Mouse (Mus musculus): ENCODE results near the gene Synpr. TPM values are rescaled to one million over a fixed set of nuclear protein-coding genes. Genes with fewer than 3 reads are reported as not detected.

The Synpr gene
- polyA plus RNA-seq, 1 experiment from 2014 or later, result 15.9 TPM

GRCm38 (mm10) chr14:13469211-13469610, 184.6 kb downstream of the Synpr start:
- no peaks in the 10 kb centered on the region for H3K4me1 ChIP-seq
- no peak overlapping the region for H3K4me3 ChIP-seq
- no peaks in the 10 kb centered on the region for H3K9me3 ChIP-seq
- no peak for ATAC-seq (ENCODE audit: low FRiP score, low read depth)
- WGBS, result 75% methylated on average over 2 of the region's 2 CpGs
- H3K4me2 ChIP-seq (replicated peaks), result no peak overlapping the region
- H3K9ac ChIP-seq, result no peak overlapping the region
- H3K36me3 ChIP-seq, result no peaks in the 10 kb centered on the region
- H3K27me3 ChIP-seq (replicated peaks), result no peaks in the 10 kb centered on the region
- no peak overlapping the region for H3K27ac ChIP-seq

DNA sequence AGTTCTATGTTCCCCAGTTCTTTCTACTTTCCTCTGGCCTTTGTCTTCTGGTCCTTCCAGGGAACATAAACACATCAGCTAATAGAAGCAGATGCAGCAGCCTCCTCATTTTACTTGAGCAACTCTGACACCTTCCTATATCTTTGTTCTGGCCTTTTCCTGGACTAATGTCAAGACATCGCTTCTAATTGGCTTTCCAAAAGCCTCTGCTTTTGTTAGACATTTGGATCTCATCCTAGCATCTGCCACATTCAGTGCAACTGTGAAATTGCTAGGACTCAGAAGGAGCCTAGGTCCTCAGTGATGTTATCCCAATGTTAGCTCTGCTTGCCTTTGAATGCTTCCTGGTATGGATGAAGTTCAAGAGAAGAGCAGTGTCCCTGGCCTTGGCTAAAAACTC, 193.2 kb downstream of the Synpr start:
- no peaks in the 10 kb centered on the region for H3K36me3 ChIP-seq
- no peak overlapping the region for H3K4me3 ChIP-seq
- no peaks in the 10 kb centered on the region for H3K27me3 ChIP-seq (replicated peaks)
- no peaks in the 10 kb centered on the region for H3K4me1 ChIP-seq
- ATAC-seq (ENCODE audit: low FRiP score, low read depth), result no peak
- 88% methylated on average over 1 of the region's 1 CpGs for WGBS
- no peak overlapping the region for H3K27ac ChIP-seq
- H3K4me2 ChIP-seq (replicated peaks), result no peak overlapping the region
- no peaks in the 10 kb centered on the region for H3K9me3 ChIP-seq
- no peak overlapping the region for H3K9ac ChIP-seq

- no peaks in the 10 kb centered on the region for H3K36me3 ChIP-seq
- H3K27me3 ChIP-seq (replicated peaks), result no peaks in the 10 kb centered on the region
- no peak overlapping the region for H3K4me2 ChIP-seq (replicated peaks)
- no peak overlapping the region for H3K9ac ChIP-seq
- H3K4me1 ChIP-seq, result no peaks in the 10 kb centered on the region
- WGBS, result 53% methylated on average over 5 of the region's 5 CpGs
- no peaks in the 10 kb centered on the region for H3K9me3 ChIP-seq
- ATAC-seq (ENCODE audit: low FRiP score, low read depth), result no peak
- no peak overlapping the region for H3K4me3 ChIP-seq
- H3K27ac ChIP-seq, result no peak overlapping the region
Observed at GRCm38 (mm10) chr14:13505355-13505754, 220.8 kb downstream of the Synpr start.

GRCm38 (mm10) chr14:13518608-13519139, 234.1 kb downstream of the Synpr start:
- ATAC-seq (ENCODE audit: low FRiP score, low read depth), result no peak
- Histone ChIP-seq H3K9me3 (no peaks in the 10 kb centered on the region), H3K4me2 (replicated peaks) (no peak overlapping the region), H3K27me3 (replicated peaks) (no peaks in the 10 kb centered on the region), H3K4me1 (no peaks in the 10 kb centered on the region), H3K27ac (no peak overlapping the region), H3K4me3 (no peak overlapping the region), H3K36me3 (no peaks in the 10 kb centered on the region), H3K9ac (no peak overlapping the region)
- WGBS, result 88% methylated on average over 5 of the region's 5 CpGs

- Histone ChIP-seq H3K4me1 (no peaks in the 10 kb centered on the region), H3K9ac (no peak overlapping the region), H3K36me3 (no peaks in the 10 kb centered on the region), H3K27me3 (replicated peaks) (no peaks in the 10 kb centered on the region), H3K4me2 (replicated peaks) (no peak overlapping the region), H3K27ac (no peak overlapping the region), H3K4me3 (no peak overlapping the region), H3K9me3 (no peaks in the 10 kb centered on the region)
- ATAC-seq (ENCODE audit: low FRiP score, low read depth), result peak; percentile 63
- 65% methylated on average over 7 of the region's 7 CpGs for WGBS
Observed at GRCm38 (mm10) chr14:13519239-13520011, 234.8 kb downstream of the Synpr start.

- H3K27me3 ChIP-seq (replicated peaks), result no peaks in the 10 kb centered on the region
- H3K4me2 ChIP-seq (replicated peaks), result no peak overlapping the region
- H3K27ac ChIP-seq, result no peak overlapping the region
- WGBS, result 63% methylated on average over 2 of the region's 2 CpGs
- no peaks in the 10 kb centered on the region for H3K9me3 ChIP-seq
- H3K4me1 ChIP-seq, result no peaks in the 10 kb centered on the region
- H3K36me3 ChIP-seq, result no peaks in the 10 kb centered on the region
- H3K9ac ChIP-seq, result no peak overlapping the region
- no peak overlapping the region for H3K4me3 ChIP-seq
- no peak for ATAC-seq (ENCODE audit: low FRiP score, low read depth)
Observed at GRCm38 (mm10) chr14:13547746-13548145, 263.2 kb downstream of the Synpr start.

DNA sequence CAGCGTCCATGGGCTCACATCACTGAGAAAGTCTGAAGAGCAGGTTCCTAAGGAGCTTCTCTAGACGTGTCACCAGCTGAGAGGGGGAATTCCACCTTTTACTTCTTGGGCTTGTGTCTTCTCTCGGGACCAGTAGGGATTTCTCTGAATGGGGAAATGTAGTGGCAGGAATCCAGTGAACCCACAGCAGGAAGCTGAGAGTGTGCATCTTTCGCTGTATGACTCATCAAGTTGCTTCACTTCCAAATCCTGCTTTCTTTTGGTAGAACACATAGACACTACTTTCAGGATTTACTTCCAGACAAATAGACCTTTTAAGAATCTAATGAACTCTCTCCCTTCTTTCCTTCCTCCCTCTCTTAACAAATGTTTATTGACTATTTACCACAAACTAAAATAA, 266.6 kb downstream of the Synpr start:
- WGBS, result 83% methylated on average over 4 of the region's 4 CpGs
- ATAC-seq (ENCODE audit: low FRiP score, low read depth), result no peak
- Histone ChIP-seq H3K4me3 (no peak overlapping the region), H3K4me1 (no peaks in the 10 kb centered on the region), H3K36me3 (no peaks in the 10 kb centered on the region), H3K9ac (no peak overlapping the region), H3K27me3 (replicated peaks) (no peaks in the 10 kb centered on the region), H3K27ac (no peak overlapping the region), H3K4me2 (replicated peaks) (no peak overlapping the region), H3K9me3 (no peaks in the 10 kb centered on the region)

DNA sequence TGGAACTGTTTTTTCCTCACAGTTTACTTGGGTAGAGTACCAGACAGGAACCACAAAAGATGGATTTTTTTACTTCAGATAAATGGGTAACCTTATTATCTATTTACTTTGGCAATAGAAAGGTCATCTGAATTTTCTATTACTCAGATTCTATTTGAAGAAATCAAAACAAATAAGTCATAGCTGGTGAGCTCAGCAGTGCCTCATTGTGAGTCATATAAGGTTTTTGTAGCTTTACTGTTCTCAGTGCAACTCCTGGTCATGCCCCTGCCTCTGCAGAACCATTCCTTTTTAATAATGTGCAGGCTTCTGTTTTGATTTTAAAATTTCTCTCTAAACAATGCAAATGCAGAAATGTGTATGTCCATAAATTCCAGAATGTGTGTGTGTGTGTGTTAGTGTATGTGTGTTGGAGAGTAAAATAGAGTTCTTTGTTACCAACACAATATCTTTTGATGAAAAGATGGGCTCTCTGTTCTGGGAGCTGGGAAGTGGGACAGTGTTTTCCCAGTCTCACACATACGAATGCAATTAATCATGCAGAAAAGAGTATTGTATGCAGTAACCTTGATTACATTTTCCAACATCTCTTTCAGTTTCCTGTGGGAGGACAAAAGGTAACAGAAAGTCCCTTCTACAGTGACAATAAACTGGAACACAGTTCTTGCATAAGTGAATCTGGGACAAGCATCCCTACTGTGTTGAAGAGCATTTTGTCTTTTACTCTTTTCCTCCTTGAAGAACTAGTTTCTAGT, 269.2 kb downstream of the Synpr start:
- Histone ChIP-seq H3K9ac (no peak overlapping the region), H3K27me3 (replicated peaks) (no peaks in the 10 kb centered on the region), H3K9me3 (no peaks in the 10 kb centered on the region), H3K4me1 (no peaks in the 10 kb centered on the region), H3K4me2 (replicated peaks) (no peak overlapping the region), H3K27ac (no peak overlapping the region), H3K36me3 (no peaks in the 10 kb centered on the region), H3K4me3 (no peak overlapping the region)
- WGBS, result 50% methylated on average over 1 of the region's 1 CpGs
- no peak for ATAC-seq (ENCODE audit: low FRiP score, low read depth)

DNA sequence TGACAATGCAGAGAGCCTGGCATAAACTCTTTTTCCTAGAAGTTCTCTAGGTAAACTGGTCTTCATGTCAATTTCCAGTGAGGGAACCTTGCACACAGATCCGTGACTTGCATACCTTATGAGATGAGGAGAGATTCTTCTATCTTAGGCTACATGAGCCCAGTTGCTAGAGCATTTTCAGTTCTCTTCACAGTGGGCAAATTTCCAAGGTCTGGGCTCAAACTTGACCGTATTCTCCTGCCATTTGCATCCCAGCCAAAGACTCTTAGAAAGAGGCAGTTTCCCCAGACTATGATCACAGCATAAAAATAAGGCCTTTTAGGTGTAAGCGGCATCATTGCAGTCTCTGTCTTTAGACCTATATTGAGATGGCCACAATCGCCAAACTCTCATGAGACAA, 270.1 kb downstream of the Synpr start:
- H3K4me3 ChIP-seq, result no peak overlapping the region
- no peaks in the 10 kb centered on the region for H3K27me3 ChIP-seq (replicated peaks)
- H3K4me1 ChIP-seq, result no peaks in the 10 kb centered on the region
- no peak overlapping the region for H3K9ac ChIP-seq
- no peak for ATAC-seq (ENCODE audit: low FRiP score, low read depth)
- no peaks in the 10 kb centered on the region for H3K36me3 ChIP-seq
- no peak overlapping the region for H3K4me2 ChIP-seq (replicated peaks)
- 87% methylated on average over 4 of the region's 4 CpGs for WGBS
- H3K27ac ChIP-seq, result no peak overlapping the region
- no peaks in the 10 kb centered on the region for H3K9me3 ChIP-seq

- H3K27ac ChIP-seq, result no peak overlapping the region
- no peaks in the 10 kb centered on the region for H3K36me3 ChIP-seq
- no peak overlapping the region for H3K4me2 ChIP-seq (replicated peaks)
- no peaks in the 10 kb centered on the region for H3K27me3 ChIP-seq (replicated peaks)
- ATAC-seq (ENCODE audit: low FRiP score, low read depth), result no peak
- WGBS, result 94% methylated on average over 2 of the region's 2 CpGs
- no peak overlapping the region for H3K9ac ChIP-seq
- no peaks in the 10 kb centered on the region for H3K9me3 ChIP-seq
- H3K4me1 ChIP-seq, result no peaks in the 10 kb centered on the region
- no peak overlapping the region for H3K4me3 ChIP-seq
Observed at GRCm38 (mm10) chr14:13558117-13558516, 273.5 kb downstream of the Synpr start.

DNA sequence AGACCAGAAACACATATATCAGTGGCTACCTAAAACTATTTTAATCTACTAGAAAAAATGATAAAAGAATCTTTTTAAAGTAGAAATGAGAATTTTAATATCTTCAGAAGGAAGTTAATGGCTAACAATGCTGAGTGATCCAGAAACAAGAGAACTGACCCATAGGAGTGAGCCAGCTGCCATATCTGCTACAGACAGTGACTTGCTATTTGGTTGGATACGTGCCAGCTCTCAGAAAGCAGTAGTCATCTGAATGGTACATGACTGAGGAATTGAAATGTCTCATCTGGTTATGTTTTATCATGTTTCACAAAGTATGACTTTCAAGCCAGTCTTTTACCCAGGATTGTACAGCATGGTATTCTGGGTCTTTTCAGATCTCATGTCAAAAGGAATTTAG, 282.7 kb downstream of the Synpr start:
- no peaks in the 10 kb centered on the region for H3K4me1 ChIP-seq
- WGBS, result 81% methylated on average over 1 of the region's 1 CpGs
- no peaks in the 10 kb centered on the region for H3K36me3 ChIP-seq
- no peak overlapping the region for H3K4me3 ChIP-seq
- H3K9me3 ChIP-seq, result no peaks in the 10 kb centered on the region
- ATAC-seq (ENCODE audit: low FRiP score, low read depth), result no peak
- no peak overlapping the region for H3K27ac ChIP-seq
- H3K27me3 ChIP-seq (replicated peaks), result no peaks in the 10 kb centered on the region
- H3K4me2 ChIP-seq (replicated peaks), result no peak overlapping the region
- no peak overlapping the region for H3K9ac ChIP-seq

- Histone ChIP-seq H3K4me2 (replicated peaks) (no peak overlapping the region), H3K9ac (no peak overlapping the region), H3K4me1 (no peaks in the 10 kb centered on the region), H3K9me3 (no peaks in the 10 kb centered on the region), H3K4me3 (no peak overlapping the region), H3K27me3 (replicated peaks) (no peaks in the 10 kb centered on the region), H3K27ac (no peak overlapping the region), H3K36me3 (no peaks in the 10 kb centered on the region)
- WGBS, result 81% methylated on average over 2 of the region's 2 CpGs
- no peak for ATAC-seq (ENCODE audit: low FRiP score, low read depth)
Observed at GRCm38 (mm10) chr14:13567996-13568395, 283.4 kb downstream of the Synpr start.
